Mouse (Mus musculus) embryo, embryonic 10.5 days (tissue): ENCODE measurements around the gene Shank2.
A peak's percentile ranks its signal among the peaks of the same experiment; 100 is the strongest.

Experiments
- DNase-seq: peaks from one replicate; pipeline ENCODE4 v3.0.0-alpha.2; 2015; ENCODE audit warnings: low spot score

The Shank2 gene

DNA sequence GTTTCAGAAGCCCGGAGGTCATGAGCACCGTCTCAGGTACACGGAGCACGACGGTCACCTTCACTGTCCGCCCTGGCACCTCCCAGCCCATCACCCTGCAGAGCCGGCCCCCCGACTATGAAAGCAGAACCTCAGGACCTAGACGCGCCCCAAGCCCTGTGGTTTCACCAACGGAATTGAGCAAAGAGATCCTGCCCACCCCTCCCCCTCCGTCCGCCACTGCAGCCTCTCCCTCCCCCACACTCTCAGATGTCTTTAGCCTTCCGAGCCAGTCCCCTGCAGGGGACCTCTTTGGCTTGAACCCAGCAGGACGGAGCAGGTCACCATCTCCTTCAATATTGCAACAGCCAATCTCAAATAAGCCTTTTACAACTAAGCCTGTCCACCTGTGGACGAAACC is 418.8 kb downstream of the Shank2 start:
- no peak for DNase-seq

DNA sequence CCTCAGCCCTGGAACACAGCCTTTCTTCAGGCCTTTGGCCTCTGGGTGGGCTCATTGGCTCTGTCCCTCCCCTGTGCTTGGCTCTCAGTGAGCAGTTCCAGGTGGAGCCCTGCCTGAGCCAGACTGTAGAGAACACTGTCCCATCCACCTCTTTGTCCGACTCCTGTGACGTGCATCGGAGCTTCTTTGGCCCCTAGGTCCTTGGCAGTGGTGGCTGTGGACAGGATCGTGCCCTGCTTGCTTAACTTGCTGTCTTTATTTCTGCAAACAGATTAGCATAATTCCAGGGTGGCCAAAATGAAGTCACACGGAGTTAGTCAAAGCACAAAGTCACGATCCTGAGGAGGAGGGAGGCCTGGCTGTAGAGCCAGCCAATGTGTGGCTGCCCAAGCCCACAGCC is 419.8 kb downstream of the Shank2 start:
- DNase-seq, result no peak

DNA sequence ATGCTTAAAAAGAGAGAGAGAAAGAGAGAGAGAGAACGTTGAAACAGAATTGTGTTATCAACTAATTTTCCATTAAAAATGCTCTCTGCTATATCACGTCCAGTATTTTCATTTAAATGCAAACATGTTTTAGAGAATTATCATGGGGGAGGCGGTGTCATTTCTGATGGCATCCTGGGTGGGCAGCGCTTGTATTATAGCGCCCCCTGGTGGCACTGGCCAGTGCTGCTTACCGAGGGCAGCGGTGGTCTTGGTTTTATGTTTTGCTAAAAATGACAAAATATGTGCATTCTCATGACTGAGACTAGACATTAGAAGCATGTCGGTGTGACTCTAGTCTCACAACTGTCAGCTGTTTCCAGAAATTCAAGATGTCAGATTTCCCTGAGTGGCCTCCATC is 424.2 kb downstream of the Shank2 start:
- DNase-seq, result peak; percentile 77

DNA sequence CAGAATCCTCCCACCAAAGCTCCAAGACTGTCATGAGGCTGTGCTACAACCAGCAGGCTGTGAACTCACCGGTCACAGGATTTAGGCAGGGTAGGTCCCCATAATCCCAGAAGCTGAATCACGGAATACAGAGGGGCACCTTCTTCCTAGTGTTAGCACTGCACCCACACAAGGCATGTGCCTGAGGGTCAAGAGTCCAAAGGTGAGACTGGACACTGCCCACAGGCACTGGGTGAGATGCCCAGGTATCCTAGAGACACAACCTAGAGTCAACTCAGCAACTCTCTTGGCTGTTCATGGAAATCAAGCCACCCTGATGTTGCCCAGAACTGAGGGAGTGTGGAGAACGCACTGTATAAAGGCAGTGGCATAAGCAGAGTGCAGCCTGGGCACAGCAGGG is 424.9 kb downstream of the Shank2 start:
- DNase-seq, result no peak

DNA sequence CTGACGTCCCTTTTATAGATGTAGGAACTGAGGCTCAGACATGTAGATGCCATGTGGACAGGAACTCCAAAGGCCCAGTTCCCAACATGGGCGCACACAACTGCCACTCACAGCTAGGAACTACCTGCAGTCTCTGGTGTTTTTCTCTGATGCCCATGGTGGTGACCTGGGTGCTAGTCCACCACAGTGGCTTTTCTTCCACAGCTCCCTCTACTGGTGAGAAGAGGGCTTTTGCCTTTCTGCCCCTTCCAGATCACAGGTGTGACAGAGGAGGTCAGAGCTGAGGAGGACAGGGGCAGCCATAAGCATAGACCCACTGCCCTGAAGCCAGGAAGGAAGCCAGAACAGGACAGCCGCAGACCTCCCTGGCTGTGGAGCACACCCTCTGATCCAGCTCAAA is 425.7 kb downstream of the Shank2 start:
- DNase-seq, result no peak

DNA sequence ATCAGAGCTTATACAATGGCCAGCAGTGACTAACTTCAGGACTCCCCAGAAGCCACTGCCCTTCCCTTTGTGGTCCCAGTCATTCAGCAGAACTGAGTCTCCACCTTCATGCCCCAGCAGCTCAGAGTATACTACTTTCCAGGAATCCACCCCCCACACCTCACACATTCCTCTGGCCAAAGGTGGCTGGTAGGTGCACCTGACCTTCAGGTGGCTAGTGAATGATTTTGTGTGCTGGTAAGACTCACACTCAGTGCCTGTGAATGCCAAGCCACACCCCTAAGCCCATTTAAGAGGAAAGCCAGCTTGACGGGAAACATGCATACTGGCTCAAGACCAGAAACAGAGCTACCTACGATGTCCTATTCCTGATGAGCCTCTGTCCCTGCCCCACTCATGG is 431.2 kb downstream of the Shank2 start:
- no peak for DNase-seq

DNA sequence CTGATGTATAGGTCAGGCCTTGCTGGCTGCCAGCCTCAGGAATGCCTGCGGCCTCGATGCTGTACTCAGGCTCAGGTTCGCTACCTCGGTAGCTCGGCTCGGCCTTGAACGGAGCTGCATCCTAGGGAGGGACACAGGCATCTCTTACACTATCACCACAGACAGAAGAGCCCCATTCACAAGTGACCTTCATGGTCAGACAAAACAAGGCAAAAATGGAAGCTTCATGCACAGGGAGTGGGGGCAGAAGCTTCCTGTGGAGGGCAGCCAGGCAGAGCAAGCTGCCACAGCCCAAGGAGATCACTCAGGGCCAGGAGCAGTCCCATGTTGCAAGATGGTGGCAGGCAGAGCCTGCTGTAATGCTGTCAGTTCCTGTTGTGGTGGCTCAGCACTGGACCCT is 437.1 kb downstream of the Shank2 start:
- DNase-seq, result no peak

DNA sequence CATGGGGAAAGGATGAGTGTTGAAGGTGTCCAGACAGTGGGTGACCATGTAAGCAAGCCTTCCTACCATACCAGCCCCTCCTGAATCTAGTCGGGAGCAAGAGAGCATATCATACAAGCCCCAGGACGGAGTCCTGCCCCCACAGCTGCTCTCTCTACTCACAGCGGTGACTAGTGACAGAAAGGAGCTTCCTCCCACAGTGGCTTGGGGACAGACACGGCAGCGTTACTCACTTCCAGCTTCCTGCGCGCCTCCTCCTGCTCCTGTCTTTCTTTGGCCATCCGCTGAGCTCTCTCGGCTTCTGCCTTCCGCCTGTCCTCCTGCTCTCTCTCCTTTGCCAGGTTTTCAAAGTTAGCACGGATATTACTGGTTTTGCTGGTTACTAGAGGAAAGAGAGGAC is 439.7 kb downstream of the Shank2 start:
- DNase-seq, result no peak

DNA sequence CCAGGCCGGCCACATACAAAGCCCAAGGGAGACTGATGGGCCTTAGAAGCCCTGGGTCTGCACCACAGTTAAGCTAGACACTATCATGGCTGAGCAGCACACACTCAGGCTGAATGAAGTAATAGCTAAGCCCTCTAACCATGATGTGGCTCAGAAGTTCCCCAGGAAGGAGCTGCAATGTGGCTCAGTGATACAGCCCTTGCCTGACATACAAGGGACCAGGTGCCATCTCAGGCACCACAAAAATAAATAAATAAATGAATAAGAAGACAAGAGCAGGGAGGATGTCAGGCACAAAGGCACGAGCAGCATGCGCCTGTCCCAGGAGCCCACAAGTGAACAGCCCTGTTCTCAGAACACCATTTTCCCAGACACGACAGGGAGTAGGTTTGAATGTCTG is 440.2 kb downstream of the Shank2 start:
- no peak for DNase-seq

DNA sequence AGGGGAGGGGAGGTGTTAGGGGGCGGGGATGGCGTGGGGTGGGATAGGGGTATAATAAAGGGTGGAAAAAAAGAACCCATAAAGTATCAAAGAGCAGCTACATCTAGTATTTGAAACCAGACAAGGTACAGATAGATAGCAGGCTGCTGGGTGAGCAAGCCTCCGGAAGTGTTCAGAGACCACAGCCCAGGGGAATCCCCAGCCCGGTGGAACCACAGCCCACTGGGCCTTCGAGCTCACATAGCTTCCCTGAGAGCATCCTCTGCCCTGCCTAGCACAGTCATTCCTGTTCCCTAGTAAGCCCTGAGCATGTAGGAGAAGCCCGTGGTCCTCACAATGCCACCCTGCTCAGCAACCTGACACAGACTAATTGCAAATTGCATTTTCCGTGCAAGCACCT is 443.1 kb downstream of the Shank2 start:
- no peak for DNase-seq

DNA sequence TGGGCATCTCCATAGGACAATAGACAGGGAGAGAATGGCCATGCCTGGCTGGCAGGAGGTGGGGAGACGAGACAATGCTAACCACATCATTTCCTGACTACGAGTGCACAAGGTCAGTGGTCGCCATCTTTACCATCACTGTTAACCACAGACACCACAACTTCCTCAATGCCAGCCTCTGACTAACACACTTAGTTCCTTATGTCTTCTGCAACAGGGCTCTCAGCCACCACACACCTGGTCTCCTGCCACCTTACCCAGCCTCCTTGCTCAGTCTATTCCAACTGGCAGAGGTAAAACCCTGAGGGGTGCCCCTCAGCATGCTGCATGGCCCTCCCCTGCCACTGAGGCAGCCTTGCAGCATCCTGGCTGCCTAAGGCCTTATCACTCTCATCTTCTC is 445.4 kb downstream of the Shank2 start:
- DNase-seq, result no peak

DNA sequence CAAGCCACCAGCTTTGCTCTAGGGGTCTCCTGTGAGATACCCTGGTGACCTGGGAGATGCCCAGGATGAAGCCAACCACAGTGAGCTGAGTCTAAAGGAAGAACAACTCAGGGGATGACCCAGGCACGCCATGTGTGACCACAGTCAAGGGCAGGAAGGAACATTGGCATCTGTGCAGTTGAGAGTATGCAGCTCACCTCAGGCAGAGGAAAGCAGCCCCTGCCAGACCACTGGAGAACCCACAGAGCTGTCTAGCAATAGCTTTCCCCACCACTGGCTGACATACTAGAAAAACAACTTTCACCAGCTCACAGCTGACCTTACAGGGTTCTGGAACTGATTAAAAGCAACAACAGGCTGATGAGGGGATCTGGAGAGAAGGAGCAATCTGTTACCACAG is 446.5 kb downstream of the Shank2 start:
- DNase-seq, result no peak

DNA sequence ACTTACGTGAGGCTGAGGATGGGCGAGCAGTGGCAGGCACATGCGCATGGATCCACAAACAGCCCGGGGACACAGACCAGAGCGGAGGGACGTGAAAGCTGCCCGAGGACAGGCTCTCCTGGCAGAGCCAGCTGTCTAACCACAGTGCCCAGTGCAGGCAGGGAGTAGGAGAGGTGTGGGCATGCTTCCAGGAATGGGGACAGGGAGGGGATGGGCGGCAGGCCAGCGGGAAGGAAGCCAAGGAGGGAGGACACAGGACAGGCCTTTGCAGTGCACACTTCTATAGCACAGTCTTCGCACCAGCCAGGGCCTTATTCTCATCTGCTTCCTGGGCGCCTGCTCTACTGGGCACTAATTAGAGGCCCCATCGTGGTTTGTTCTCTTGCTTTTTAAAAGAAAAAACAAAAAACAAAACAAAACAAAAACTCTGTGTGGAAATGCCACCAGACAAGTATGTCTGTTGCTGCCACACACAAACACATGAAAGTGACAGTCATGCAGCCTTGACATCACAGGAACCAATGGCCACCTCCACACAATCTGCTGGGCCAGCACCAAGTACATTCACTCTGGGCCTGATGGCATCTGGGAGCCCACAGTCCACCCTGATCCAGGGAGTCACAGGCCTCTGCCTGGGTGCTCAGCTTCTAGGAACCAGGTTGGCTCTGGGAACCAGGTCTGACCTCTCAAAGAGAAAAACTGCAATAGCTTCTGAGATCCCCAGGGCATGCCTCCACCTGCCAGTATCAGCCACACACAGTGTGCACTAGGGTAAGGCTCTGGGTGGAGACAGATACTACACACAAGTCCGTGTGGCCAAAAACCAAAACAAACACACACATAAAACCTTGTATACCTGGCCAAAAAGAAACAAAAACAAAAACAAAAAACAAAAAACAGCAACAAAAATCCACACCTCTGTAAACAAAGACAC is 448.2 kb downstream of the Shank2 start:
- DNase-seq, result no peak

DNA sequence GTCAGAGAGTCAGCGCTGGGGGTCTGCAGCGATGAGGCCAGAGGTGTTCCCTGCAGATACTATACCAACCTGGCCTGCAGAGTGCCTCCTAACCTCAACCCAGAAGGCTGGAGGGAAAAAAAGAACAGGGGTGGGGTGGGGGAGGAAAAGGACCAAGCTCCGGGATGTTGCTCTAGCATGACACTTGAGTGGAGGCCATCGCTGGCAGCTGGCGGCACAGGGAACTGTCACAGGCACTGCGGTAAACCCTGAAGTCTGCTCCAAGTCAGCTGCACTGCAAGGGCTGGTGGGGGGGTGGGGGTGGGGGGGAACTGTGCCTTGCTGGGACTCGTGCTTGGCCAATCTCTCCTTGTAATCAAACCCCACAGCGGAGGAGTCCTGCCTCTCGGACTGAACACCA is 448.9 kb downstream of the Shank2 start:
- no peak for DNase-seq

DNA sequence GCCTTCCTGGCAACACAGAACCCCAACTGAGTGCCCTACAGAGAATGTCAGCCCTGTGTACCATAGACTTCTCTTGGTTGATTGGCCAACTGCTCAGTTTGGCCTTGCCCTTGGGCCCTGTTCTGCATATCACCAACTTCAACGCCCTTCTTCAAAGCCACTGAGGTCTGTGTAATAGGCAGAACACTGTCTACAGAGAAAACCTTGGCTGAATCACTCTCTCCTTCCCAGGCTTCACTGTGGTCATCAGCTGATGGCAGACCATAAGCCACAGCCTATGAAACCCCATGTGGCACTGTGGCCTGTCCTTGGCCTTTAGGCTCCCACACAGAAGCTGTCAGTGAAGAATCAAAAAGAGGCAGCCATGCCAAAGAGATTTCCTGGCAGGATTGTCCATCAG is 457.2 kb downstream of the Shank2 start:
- no peak for DNase-seq

DNA sequence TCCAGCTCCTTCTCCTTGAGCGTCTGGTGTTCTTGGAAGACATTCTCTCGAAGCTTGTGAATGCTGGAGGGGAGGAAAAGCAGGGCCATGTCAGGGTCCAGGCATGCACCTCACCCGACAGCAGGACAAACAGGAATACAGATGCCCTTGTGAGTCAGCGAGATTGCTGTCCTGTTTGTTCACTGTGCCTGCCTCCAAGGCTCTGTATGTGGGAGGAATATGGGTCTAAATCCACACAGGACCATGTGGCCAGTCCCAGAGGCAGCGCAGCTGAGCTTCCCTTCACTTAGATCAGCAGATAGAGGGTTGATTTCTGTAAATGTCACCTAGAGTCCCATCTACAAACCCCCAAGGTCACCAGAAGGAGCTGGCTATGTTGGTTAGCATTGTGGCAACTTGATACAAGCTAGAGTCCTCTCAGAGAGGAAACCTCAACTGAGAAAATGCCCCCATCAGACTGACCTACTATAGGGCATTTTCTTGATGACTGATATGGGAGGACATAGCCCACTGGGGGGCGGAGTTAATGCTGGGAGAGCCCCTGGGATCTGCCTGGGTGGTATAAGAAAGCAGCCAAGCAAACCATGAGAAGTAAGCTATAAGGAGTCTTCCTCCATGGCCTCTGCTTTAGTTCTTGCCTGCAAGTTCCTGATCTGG is 459.6 kb downstream of the Shank2 start:
- no peak for DNase-seq

DNA sequence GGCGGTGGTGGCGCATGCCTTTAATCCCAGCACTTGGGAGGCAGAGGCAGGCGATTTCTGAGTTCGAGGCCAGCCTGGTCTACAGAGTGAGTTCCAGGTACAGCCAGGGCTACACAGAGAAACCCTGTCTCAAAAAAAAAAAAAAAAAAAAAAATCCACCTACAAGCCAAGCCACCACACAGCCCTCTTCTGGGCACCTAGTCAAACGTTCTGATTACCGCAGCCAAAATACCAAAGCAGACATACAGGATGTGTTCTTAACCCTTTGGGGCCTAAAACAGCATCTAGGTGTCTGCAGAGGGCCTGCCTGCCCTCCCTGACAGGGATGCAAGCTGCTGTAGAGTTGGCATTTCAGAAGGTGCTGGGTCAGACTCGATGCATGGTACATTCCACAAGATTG is 460.8 kb downstream of the Shank2 start:
- DNase-seq, result no peak

DNA sequence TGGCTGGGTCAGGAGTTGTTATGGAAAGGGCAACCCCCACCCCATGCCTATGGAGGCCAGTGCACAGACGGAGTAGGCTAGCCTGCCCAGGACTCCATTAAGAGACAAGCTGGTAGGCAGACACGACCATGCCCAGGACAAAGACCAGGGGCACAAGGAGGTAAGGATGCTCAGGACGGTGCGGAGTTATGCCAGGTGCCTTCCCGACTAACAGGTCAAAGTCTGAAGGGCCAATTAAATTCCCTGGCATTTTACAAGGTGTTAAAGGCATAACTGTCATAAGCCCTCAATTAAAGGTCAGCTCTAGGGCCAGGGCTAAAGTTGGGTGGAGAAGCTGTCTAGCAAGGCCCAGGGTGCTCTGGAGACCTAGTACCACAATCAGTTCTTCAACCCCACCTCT is 467.0 kb downstream of the Shank2 start:
- no peak for DNase-seq

DNA sequence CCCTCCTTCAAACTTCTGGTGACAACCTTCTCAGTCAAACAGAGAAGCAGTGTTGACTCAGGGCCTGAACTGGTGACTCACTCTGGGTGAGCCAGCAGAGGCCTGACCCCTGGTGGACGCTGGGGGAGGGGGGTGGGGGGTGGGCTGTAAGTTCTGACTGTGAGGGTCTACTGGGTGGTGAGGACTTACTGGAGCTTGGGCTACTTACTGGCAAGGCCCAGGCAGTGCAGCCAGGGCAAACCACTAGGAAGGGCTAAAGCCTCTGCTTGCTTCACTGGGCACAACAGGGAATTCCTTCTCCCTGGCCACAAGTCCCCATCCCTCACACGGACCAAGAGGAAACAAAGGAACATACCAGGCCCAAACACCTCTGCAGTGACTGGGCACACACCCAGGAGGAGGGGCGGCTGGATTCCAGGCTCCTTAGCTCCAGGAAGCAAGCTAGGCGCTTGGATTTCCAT is 467.5 kb downstream of the Shank2 start:
- peak; percentile 10 for DNase-seq

DNA sequence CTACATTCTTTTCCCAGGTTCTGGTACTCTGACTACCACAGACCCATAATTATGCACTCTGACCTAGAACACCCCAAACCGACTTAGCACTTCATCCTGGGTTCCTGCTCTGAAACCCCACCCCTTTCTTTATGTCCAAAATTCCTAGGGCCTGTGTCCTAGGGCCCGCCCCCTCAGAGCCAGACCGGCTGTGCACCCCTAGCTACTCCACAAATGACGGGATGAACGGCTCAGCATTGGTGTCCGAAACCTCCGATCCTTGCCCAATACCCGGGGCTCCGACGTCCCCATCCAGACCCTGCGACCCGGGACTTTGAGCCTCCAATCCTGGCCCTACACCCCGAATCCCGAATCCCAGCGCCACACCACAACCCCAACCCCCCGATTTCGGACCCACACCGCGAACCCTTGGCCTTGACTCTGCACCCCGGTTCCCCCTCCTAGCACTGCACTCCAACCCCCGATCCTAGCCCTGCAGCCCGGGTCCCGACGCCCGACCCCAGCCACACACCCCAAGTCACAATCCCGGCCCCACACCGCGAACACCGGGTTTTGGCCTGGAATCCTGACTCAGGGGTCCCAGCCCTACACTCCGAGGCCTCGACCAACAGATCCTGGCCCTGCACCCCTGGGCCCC is 468.3 kb downstream of the Shank2 start:
- peak; percentile 42 for DNase-seq

DNA sequence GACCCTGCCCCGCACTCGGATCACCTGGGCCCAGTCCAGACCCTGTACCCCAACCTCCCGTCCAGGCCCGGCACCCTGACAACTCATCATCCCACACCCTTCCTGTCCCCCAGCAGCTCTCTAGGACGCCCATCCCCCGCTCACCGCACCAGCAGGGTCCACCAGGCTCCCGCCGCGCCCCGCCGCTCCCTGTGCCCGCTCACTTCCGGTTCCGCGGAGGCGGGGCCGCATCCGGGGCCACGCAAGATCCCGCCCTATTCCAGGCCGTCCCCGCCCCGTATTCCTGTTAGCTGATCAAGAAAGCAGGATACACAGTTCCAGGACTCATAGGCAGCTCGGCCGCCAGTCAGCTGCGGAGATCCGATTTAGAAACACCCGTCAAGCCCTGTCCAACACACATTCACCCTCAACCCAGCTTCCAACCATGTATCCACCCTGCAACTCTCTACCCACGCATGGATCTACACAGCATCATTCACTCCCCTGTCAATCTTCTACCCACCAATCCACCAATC is 468.9 kb downstream of the Shank2 start, which contains the start of gene Cttn:
Gene Cttn, minus strand, starts transcription at position 465 of the 515 bp plus-strand sequence.
- DNase-seq, result peak; percentile 94

DNA sequence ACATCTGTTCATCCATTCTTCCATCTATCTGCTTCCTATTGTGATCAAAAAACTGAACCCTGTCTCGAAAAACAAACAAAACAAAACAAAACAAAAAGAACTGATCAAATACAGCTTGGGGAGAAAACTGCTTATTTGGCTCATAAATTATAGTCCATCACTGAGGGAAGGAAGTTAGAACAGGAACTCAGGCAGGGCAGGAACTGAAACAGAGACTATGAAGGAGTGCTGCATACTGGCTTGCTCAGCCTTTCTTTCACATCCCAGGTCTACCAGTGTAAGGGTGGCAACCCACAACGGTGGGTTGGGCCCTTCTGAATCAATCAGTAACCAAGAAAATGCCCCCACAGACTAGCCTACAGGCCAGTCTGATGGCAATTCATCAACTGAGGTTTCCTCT is 469.4 kb downstream of the Shank2 start:
- no peak for DNase-seq

DNA sequence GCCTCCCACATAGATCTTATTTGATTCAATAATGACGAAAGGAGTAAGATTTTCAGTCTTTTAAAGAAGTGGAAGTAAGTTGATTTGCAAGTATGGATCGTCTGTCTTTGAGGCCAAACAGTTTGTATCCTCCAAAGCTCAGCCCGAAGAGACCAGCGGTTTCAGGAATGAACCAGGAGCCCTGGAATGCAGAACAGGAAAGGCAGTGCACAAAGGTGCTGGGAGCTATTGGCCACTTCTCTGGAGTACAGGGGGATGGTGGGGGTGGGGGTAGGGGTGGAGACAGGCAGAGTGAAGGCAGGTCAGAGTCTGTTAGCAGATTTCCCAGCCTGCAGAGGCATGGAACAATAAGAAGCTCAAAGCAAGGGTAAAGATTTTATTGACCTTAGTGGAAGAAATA is 471.8 kb downstream of the Shank2 start:
- DNase-seq, result no peak
